In genomic region chr8:47651913-47652736, GRCm38 (mm10) we compare ENCODE assay signal across 16 mouse cellular contexts. TPM values are rescaled to one million over a fixed set of nuclear protein-coding genes. Genes with fewer than 3 reads are reported as not detected.
DNase-seq lines count a peak whose midpoint lies in the region; ATAC-seq and TF ChIP-seq lines count a peak whose summit lies in the region.
"Had no signal": no experiment of that assay in that cellular context is flagged by ENCODE, and none has a peak within 500 bp of the region (broad histone marks: within the 10 kb centered on the region; RNA-seq: fewer than 3 reads in every experiment).

No protein-coding gene starts in this region.

- no peak overlapping the region for H3K27ac ChIP-seq in intestine, embryonic 14.5 days (ENCODE audit: low read depth)
- peak overlapping the region; percentile 64; the same call in 1 of the 2 replicates for H3K27ac ChIP-seq in intestine, embryonic 16.5 days (ENCODE audit: low read length)
- peak overlapping the region; percentile 73 for H3K27ac ChIP-seq in liver, postnatal 0 days (ENCODE audit: low read depth)
- H3K27ac ChIP-seq: embryonic facial prominence, embryonic 13.5 days; hindbrain, embryonic 10.5 days; limb, embryonic 15.5 days; midbrain, embryonic 13.5 days had no signal

- no peak overlapping the region for H3K4me2 ChIP-seq in intestine, embryonic 14.5 days (ENCODE audit: low read length)
- H3K4me2 ChIP-seq in intestine, embryonic 16.5 days (ENCODE audit: low read depth, low read length): 0 out of 2 replicates have a peak overlapping the region, but pooled peaks have one; percentile 28
- H3K4me2 ChIP-seq in liver, postnatal 0 days (ENCODE audit: low read depth, low read length): peak overlapping the region; percentile 42
- H3K4me2 ChIP-seq: embryonic facial prominence, embryonic 13.5 days; heart, embryonic 12.5 days; limb, embryonic 15.5 days; midbrain, embryonic 13.5 days had no signal

- no peaks in the 10 kb centered on the region for H3K9me3 ChIP-seq in intestine, embryonic 14.5 days (ENCODE audit: control insufficient read depth, low read length)
- H3K9me3 ChIP-seq in intestine, embryonic 16.5 days (ENCODE audit: control insufficient read depth, low read length): no peaks in the 10 kb centered on the region; the same call in 1 of the 2 replicates
- no peaks in the 10 kb centered on the region for H3K9me3 ChIP-seq in liver, postnatal 0 days (ENCODE audit: low read length)
- H3K9me3 ChIP-seq: embryonic facial prominence, embryonic 13.5 days; limb, embryonic 15.5 days; midbrain, embryonic 13.5 days had no signal

- DNase-seq in intestine, embryonic 14.5 days (ENCODE audit: low spot score): peak; percentile 60
- peak; percentile 48 for DNase-seq in kidney, postnatal 10 days
- no peak for DNase-seq in liver, postnatal 0 days
- no peak for DNase-seq in testis, postnatal 14 days (ENCODE audit: low spot score)
- DNase-seq in thymus, postnatal 10 days (ENCODE audit: low spot score in 2 of 2): no peak
- DNase-seq in ovary, adult 18-20 months (ENCODE audit: low spot score): no peak
- DNase-seq: adrenal gland, adult 8-10 months; cerebellum, postnatal 25 days; thymus, postnatal 4 days had no signal

- no peak for TF ChIP-seq EP300 in liver, postnatal 0 days (IDR thresholded peaks at IDR 0.05; ENCODE audit: low read depth)

- H3K36me3 ChIP-seq in intestine, embryonic 14.5 days (ENCODE audit: control insufficient read depth, insufficient read depth, low read length): no peaks in the 10 kb centered on the region
- no peaks in the 10 kb centered on the region for H3K36me3 ChIP-seq in intestine, embryonic 16.5 days (ENCODE audit: control insufficient read depth, insufficient read depth, low read length)
- H3K36me3 ChIP-seq in liver, postnatal 0 days (replicated peaks; ENCODE audit: insufficient read depth, low read length): no peaks in the 10 kb centered on the region
- H3K36me3 ChIP-seq: embryonic facial prominence, embryonic 13.5 days; heart, embryonic 12.5 days; hindbrain, embryonic 10.5 days; limb, embryonic 15.5 days; midbrain, embryonic 13.5 days had no signal

- no peaks in the 10 kb centered on the region for H3K27me3 ChIP-seq in intestine, embryonic 14.5 days (replicated peaks; ENCODE audit: control insufficient read depth, insufficient read depth, low read length)
- no peaks in the 10 kb centered on the region for H3K27me3 ChIP-seq in intestine, embryonic 16.5 days (replicated peaks; ENCODE audit: control insufficient read depth, insufficient read depth, low read length)
- H3K27me3 ChIP-seq in liver, postnatal 0 days (ENCODE audit: insufficient read depth, low read length): no peaks in the 10 kb centered on the region
- H3K27me3 ChIP-seq: embryonic facial prominence, embryonic 13.5 days; heart, embryonic 12.5 days; limb, embryonic 15.5 days; midbrain, embryonic 13.5 days; Patski had no signal

- no peak overlapping the region for H3K9ac ChIP-seq in intestine, embryonic 14.5 days (ENCODE audit: low read length)
- no peak overlapping the region for H3K9ac ChIP-seq in intestine, embryonic 16.5 days (ENCODE audit: low read depth, low read length)
- H3K9ac ChIP-seq in liver, postnatal 0 days (replicated peaks): 0 out of 2 replicates have a peak overlapping the region, but pooled peaks have one; percentile 11
- H3K9ac ChIP-seq: embryonic facial prominence, embryonic 13.5 days; heart, embryonic 12.5 days; limb, embryonic 15.5 days; midbrain, embryonic 13.5 days had no signal

- no peaks in the 10 kb centered on the region for H3K4me1 ChIP-seq in intestine, embryonic 14.5 days (replicated peaks; ENCODE audit: control insufficient read depth, insufficient read depth, low read length)
- no peaks in the 10 kb centered on the region for H3K4me1 ChIP-seq in intestine, embryonic 16.5 days (ENCODE audit: control insufficient read depth, insufficient read depth, low read length)
- no peaks in the 10 kb centered on the region; the same call in 1 of the 2 replicates for H3K4me1 ChIP-seq in liver, postnatal 0 days (ENCODE audit: insufficient read depth)
- H3K4me1 ChIP-seq: embryonic facial prominence, embryonic 13.5 days; hindbrain, embryonic 10.5 days; limb, embryonic 15.5 days; midbrain, embryonic 13.5 days had no signal

- 0 out of 2 replicates have a peak, but pooled peaks have one; percentile 47 for ATAC-seq in intestine, embryonic 14.5 days (replicated peaks; ENCODE audit: low FRiP score, low TSS enrichment, low read depth)
- ATAC-seq in intestine, embryonic 16.5 days: peak; percentile 78
- peak; percentile 72 for ATAC-seq in liver, postnatal 0 days
- ATAC-seq: midbrain, embryonic 13.5 days; Patski had no signal

- no peak for TF ChIP-seq CTCF in liver, postnatal 0 days (IDR thresholded peaks at IDR 0.05; ENCODE audit: low read depth)

- H3K4me3 ChIP-seq in intestine, embryonic 14.5 days (ENCODE audit: low read depth, low read length): no peak overlapping the region
- H3K4me3 ChIP-seq in intestine, embryonic 16.5 days (ENCODE audit: low read length): no peak overlapping the region
- peak overlapping the region; percentile 5; the same call in 1 of the 2 replicates for H3K4me3 ChIP-seq in liver, postnatal 0 days (ENCODE audit: low read depth, low read length)
- H3K4me3 ChIP-seq: embryonic facial prominence, embryonic 13.5 days; heart, embryonic 12.5 days; hindbrain, embryonic 10.5 days; limb, embryonic 15.5 days; midbrain, embryonic 13.5 days had no signal

- WGBS in intestine, embryonic 14.5 days: 76% methylated on average over 13 of the region's 13 CpGs
- WGBS in intestine, embryonic 16.5 days: 61% methylated on average over 13 of the region's 13 CpGs
- WGBS in liver, postnatal 0 days (ENCODE audit: insufficient replicate concordance): 63% methylated on average over 13 of the region's 13 CpGs

RNA-seq across cellular contexts. Expression of gene Ing2, which starts 23.2 kb away (rescaled TPM):
- 11.5 and 14.3 TPM in 2 replicates for polyA plus RNA-seq in intestine, embryonic 14.5 days (2014; fragmentation: Nextera tagmentation; extraction: Ambion mirVana)
- polyA plus RNA-seq in intestine, embryonic 16.5 days (2015; fragmentation: Nextera tagmentation; extraction: Ambion mirVana): 10.4 and 10.8 TPM in 2 replicates
- polyA plus RNA-seq in liver, postnatal 0 days (2015; fragmentation: Nextera tagmentation; extraction: Ambion mirVana): 10.3 and 12.6 TPM in 2 replicates

Comparison
In these comparisons a context has a peak if more than half of its experiments do, and no peak if none do; other contexts are left out.
1. DNase-seq: peak in intestine, embryonic 14.5 days (single experiment) and kidney, postnatal 10 days (single experiment); none in liver, postnatal 0 days (single experiment), testis, postnatal 14 days (single experiment), thymus, postnatal 10 days (0 of 2) and ovary, adult 18-20 months (single experiment).
2. Peak in every context shown above with its lines, with median percentiles within 50 percentile points of each other: ATAC-seq.